ENCODE assay signal across 18 mouse cellular contexts in genomic region chr16:25660510-25661235, GRCm38 (mm10). TPM values are rescaled to one million over a fixed set of nuclear protein-coding genes. Genes with fewer than 3 reads are reported as not detected.
DNase-seq lines count a peak whose midpoint lies in the region; ATAC-seq and TF ChIP-seq lines count a peak whose summit lies in the region.
"Had no signal": no experiment of that assay in that cellular context is flagged by ENCODE, and none has a peak within 500 bp of the region (broad histone marks: within the 10 kb centered on the region; RNA-seq: fewer than 3 reads in every experiment).

No protein-coding gene starts in this region.

- no peaks in the 10 kb centered on the region for H3K4me1 ChIP-seq in neural tube, embryonic 11.5 days (ENCODE audit: control insufficient read depth, insufficient read depth, low read length)
- no peaks in the 10 kb centered on the region for H3K4me1 ChIP-seq in hindbrain, embryonic 14.5 days (replicated peaks; ENCODE audit: control insufficient read depth, insufficient read depth, low read length)
- H3K4me1 ChIP-seq in stomach, postnatal 0 days (replicated peaks; ENCODE audit: control insufficient read depth, insufficient read depth): no peaks in the 10 kb centered on the region
- H3K4me1 ChIP-seq: kidney, embryonic 15.5 days; midbrain, embryonic 15.5 days; stomach, embryonic 15.5 days had no signal

- no peak overlapping the region for H3K4me3 ChIP-seq in neural tube, embryonic 11.5 days (ENCODE audit: low read depth, low read length)
- no peak overlapping the region for H3K4me3 ChIP-seq in hindbrain, embryonic 14.5 days (replicated peaks; ENCODE audit: low read length)
- H3K4me3 ChIP-seq in stomach, postnatal 0 days (ENCODE audit: low read depth, low read length): no peak overlapping the region
- H3K4me3 ChIP-seq: kidney, embryonic 15.5 days; midbrain, embryonic 15.5 days; stomach, embryonic 15.5 days had no signal

- no peak overlapping the region for H3K27ac ChIP-seq in neural tube, embryonic 11.5 days (ENCODE audit: low read depth, low read length)
- H3K27ac ChIP-seq in hindbrain, embryonic 14.5 days: no peak overlapping the region
- H3K27ac ChIP-seq in stomach, postnatal 0 days (replicated peaks): no peak overlapping the region
- H3K27ac ChIP-seq: kidney, embryonic 15.5 days; midbrain, embryonic 15.5 days; stomach, embryonic 15.5 days had no signal

- H3K4me2 ChIP-seq in neural tube, embryonic 11.5 days (ENCODE audit: low read depth): no peak overlapping the region
- no peak overlapping the region for H3K4me2 ChIP-seq in hindbrain, embryonic 14.5 days (replicated peaks)
- H3K4me2 ChIP-seq in stomach, postnatal 0 days (replicated peaks; ENCODE audit: low read depth): no peak overlapping the region
- H3K4me2 ChIP-seq: kidney, embryonic 15.5 days; midbrain, embryonic 15.5 days; stomach, embryonic 15.5 days had no signal

- no peak for TF ChIP-seq EP300 in stomach, postnatal 0 days (optimal IDR thresholded peaks at IDR 0.05)

- H3K9ac ChIP-seq in neural tube, embryonic 11.5 days (ENCODE audit: low read length): no peak overlapping the region
- no peak overlapping the region for H3K9ac ChIP-seq in hindbrain, embryonic 14.5 days
- no peak overlapping the region for H3K9ac ChIP-seq in stomach, postnatal 0 days (ENCODE audit: low read length)
- H3K9ac ChIP-seq: kidney, embryonic 15.5 days; midbrain, embryonic 15.5 days; stomach, embryonic 15.5 days had no signal

- H3K36me3 ChIP-seq in neural tube, embryonic 11.5 days (ENCODE audit: control insufficient read depth, insufficient read depth, low read length): no peaks in the 10 kb centered on the region
- H3K36me3 ChIP-seq in hindbrain, embryonic 14.5 days (replicated peaks; ENCODE audit: control insufficient read depth, insufficient read depth): no peaks in the 10 kb centered on the region
- H3K36me3 ChIP-seq in stomach, postnatal 0 days (ENCODE audit: control insufficient read depth, insufficient read depth, low read length): no peaks in the 10 kb centered on the region
- H3K36me3 ChIP-seq: kidney, embryonic 15.5 days; midbrain, embryonic 15.5 days; stomach, embryonic 15.5 days had no signal

- H3K27me3 ChIP-seq in neural tube, embryonic 11.5 days (ENCODE audit: control insufficient read depth, insufficient read depth, low read length): no peaks in the 10 kb centered on the region
- no peaks in the 10 kb centered on the region for H3K27me3 ChIP-seq in hindbrain, embryonic 14.5 days (ENCODE audit: control insufficient read depth, insufficient read depth, low read length)
- no peaks in the 10 kb centered on the region for H3K27me3 ChIP-seq in stomach, postnatal 0 days (ENCODE audit: control insufficient read depth, insufficient read depth, low read length)
- H3K27me3 ChIP-seq: kidney, embryonic 15.5 days; midbrain, embryonic 15.5 days; stomach, embryonic 15.5 days had no signal

- TF ChIP-seq CTCF in stomach, postnatal 0 days (IDR thresholded peaks at IDR 0.05; ENCODE audit: low read depth): no peak

- no peaks in the 10 kb centered on the region for H3K9me3 ChIP-seq in neural tube, embryonic 11.5 days (ENCODE audit: control insufficient read depth, low read length)
- no peaks in the 10 kb centered on the region for H3K9me3 ChIP-seq in hindbrain, embryonic 14.5 days (ENCODE audit: control insufficient read depth, low read length)
- no peaks in the 10 kb centered on the region for H3K9me3 ChIP-seq in stomach, postnatal 0 days (ENCODE audit: control insufficient read depth, low read length)
- H3K9me3 ChIP-seq: kidney, embryonic 15.5 days; midbrain, embryonic 15.5 days; stomach, embryonic 15.5 days had no signal

- DNase-seq in frontal cortex, adult 2 months (ENCODE audit: extremely low spot score in 1 of 2, low spot score in 1 of 2): peak; percentile 5 to 18
- no peak for DNase-seq in frontal cortex, postnatal 10 days (ENCODE audit: low spot score in 2 of 2)
- DNase-seq in neural tube, embryonic 11.5 days (ENCODE audit: low spot score): no peak
- no peak for DNase-seq in neural tube, embryonic 10.5 days (ENCODE audit: extremely low spot score, low spot score)
- DNase-seq in hindbrain, embryonic 14.5 days (ENCODE audit: low spot score): no peak
- DNase-seq in retina, postnatal 1 day: peak; percentile 57
- no peak for DNase-seq in cerebellum, postnatal 36 days
- DNase-seq in stomach, postnatal 0 days (ENCODE audit: low spot score): no peak
- DNase-seq: adrenal gland, postnatal 14 days; liver; lung, adult 18-20 months; lung, postnatal 4 days; spleen, adult 18-20 months; thymus, postnatal 14 days had no signal

- 72% methylated on average over 9 of the region's 9 CpGs for WGBS in neural tube, embryonic 11.5 days
- 60% methylated on average over 9 of the region's 9 CpGs for WGBS in hindbrain, embryonic 14.5 days
- WGBS in stomach, postnatal 0 days: 92% methylated on average over 9 of the region's 9 CpGs

- ATAC-seq in neural tube, embryonic 11.5 days (ENCODE audit: insufficient read depth, low FRiP score, low TSS enrichment): peak; percentile 60; the same call in 1 of the 2 replicates
- 0 out of 2 replicates have a peak, but pooled peaks have one; percentile 57 for ATAC-seq in hindbrain, embryonic 14.5 days (ENCODE audit: low FRiP score)
- no peak for ATAC-seq in stomach, postnatal 0 days (ENCODE audit: low FRiP score, low TSS enrichment)
- ATAC-seq: inflammation-experienced regulatory T-cells, adult 6 months; midbrain, embryonic 15.5 days had no signal

RNA-seq across cellular contexts. Expression of gene Trp63, which starts 22.9 kb away (rescaled TPM):
- 0.74 and 1.1 TPM in 2 replicates for polyA plus RNA-seq in frontal cortex, adult 2 months (2012; rRNA removed)
- polyA plus RNA-seq in neural tube, embryonic 11.5 days (2014; fragmentation: Nextera tagmentation; extraction: Ambion mirVana): 5.5 and 6.1 TPM in 2 replicates
- polyA plus RNA-seq in hindbrain, embryonic 14.5 days (2014; fragmentation: Nextera tagmentation; extraction: Ambion mirVana): 0.14 TPM in 1 of 2 replicates, not detected in the other
- polyA plus RNA-seq in stomach, postnatal 0 days (2015; fragmentation: Nextera tagmentation; extraction: Ambion mirVana): 21.6 and 24.5 TPM in 2 replicates

Comparison
In these comparisons a context has a peak if more than half of its experiments do, and no peak if none do; other contexts are left out.
1. DNase-seq: peak in frontal cortex, adult 2 months (2 of 2) and retina, postnatal 1 day (single experiment); none in frontal cortex, postnatal 10 days (0 of 2), neural tube, embryonic 11.5 days (single experiment), neural tube, embryonic 10.5 days (single experiment), hindbrain, embryonic 14.5 days (single experiment), cerebellum, postnatal 36 days (0 of 2) and stomach, postnatal 0 days (single experiment).